Mouse (Mus musculus): Measurements from ENCODE around the gene Zfp771. TPM values are rescaled to one million over a fixed set of nuclear protein-coding genes. Genes with fewer than 3 reads are reported as not detected.
"Not testable (repeated sequence)": the region's sequence is repeated elsewhere in the genome, so short reads cannot be mapped to it uniquely, and the experiment has no call there.

Zfp771 gene
- total RNA-seq, 2 experiments from 2014 or later = 56.7 to 67.0 TPM

- DNase-seq (ENCODE audit: low spot score in 2 of 2) = no peak
Measured at GRCm38 (mm10) chr7:127217901-127218642, 26.0 kb upstream of the Zfp771 start.

GRCm38 (mm10) chr7:127218670-127219069 lies 25.4 kb upstream of the Zfp771 start:
- no peak for DNase-seq (ENCODE audit: low spot score in 2 of 2)

- no peak for DNase-seq (ENCODE audit: low spot score in 2 of 2)
Measured at GRCm38 (mm10) chr7:127220440-127220839, 23.6 kb upstream of the Zfp771 start.

- DNase-seq (ENCODE audit: low spot score in 2 of 2) = no peak
Measured at GRCm38 (mm10) chr7:127223106-127223505, 21.0 kb upstream of the Zfp771 start.

- DNase-seq (ENCODE audit: low spot score in 2 of 2) = no peak
Measured at GRCm38 (mm10) chr7:127223515-127224478, 20.3 kb upstream of the Zfp771 start.

GRCm38 (mm10) chr7:127224616-127225015 lies 19.5 kb upstream of the Zfp771 start:
- no peak for DNase-seq (ENCODE audit: low spot score in 2 of 2)

- DNase-seq (ENCODE audit: low spot score in 2 of 2) = no peak
Measured at GRCm38 (mm10) chr7:127225147-127225995, 18.7 kb upstream of the Zfp771 start.

- DNase-seq (ENCODE audit: low spot score in 2 of 2) = peak; percentile 87 to 88
Measured at GRCm38 (mm10) chr7:127228615-127229303, 15.3 kb upstream of the Zfp771 start.

- DNase-seq (ENCODE audit: low spot score in 2 of 2) = no peak
Measured at GRCm38 (mm10) chr7:127231376-127231775, 12.7 kb upstream of the Zfp771 start.

- DNase-seq (ENCODE audit: low spot score in 2 of 2) = no peak
Measured at GRCm38 (mm10) chr7:127231826-127232621, 12.1 kb upstream of the Zfp771 start.

GRCm38 (mm10) chr7:127232622-127233367 lies 11.3 kb upstream of the Zfp771 start, which contains the start of the genes Zfp553 and Sept1:
TSS of gene Zfp553 (plus strand) at chr7:127233061.
TSS of gene Sept1 (minus strand) at chr7:127233130.
- DNase-seq (ENCODE audit: low spot score in 2 of 2) = peak; percentile 82 to 89

- no peak for DNase-seq (ENCODE audit: low spot score in 2 of 2)
Measured at GRCm38 (mm10) chr7:127233368-127233749, 10.7 kb upstream of the Zfp771 start.

GRCm38 (mm10) chr7:127233765-127234164 lies 10.3 kb upstream of the Zfp771 start:
- no peak for DNase-seq (ENCODE audit: low spot score in 2 of 2)

GRCm38 (mm10) chr7:127234777-127235176 lies 9.3 kb upstream of the Zfp771 start:
- DNase-seq (ENCODE audit: low spot score in 2 of 2) = no peak

GRCm38 (mm10) chr7:127243361-127243867 lies 660 bp upstream of the Zfp771 start:
- DNase-seq (ENCODE audit: low spot score in 2 of 2) = no peak

- DNase-seq (ENCODE audit: low spot score in 2 of 2) = no peak
Measured at GRCm38 (mm10) chr7:127244658-127245510, 810 bp downstream of the Zfp771 start.

GRCm38 (mm10) chr7:127250511-127250910 lies 6.4 kb downstream of the Zfp771 start:
- DNase-seq (ENCODE audit: low spot score in 2 of 2) = not testable (repeated sequence)

GRCm38 (mm10) chr7:127252414-127252813 lies 8.3 kb downstream of the Zfp771 start:
- no peak for DNase-seq (ENCODE audit: low spot score in 2 of 2)

Data from layer of hippocampus, postnatal 10 days (tissue).